Mouse (Mus musculus) thymus, postnatal 14 days (tissue): ENCODE measurements at regions not wholly inside any gene's neighbourhood (a gene's known extent, or its start where the extent isn't known, plus 50 kb on each side); places are given as distances from the start of the nearest gene placed in this dataset.
A peak's percentile ranks its signal among the peaks of the same experiment; 100 is the strongest.
"Not testable (repeated sequence)": the region's sequence is repeated elsewhere in the genome, so short reads cannot be mapped to it uniquely, and the experiment has no call there.

ENCODE experiments used
- DNase-seq: peaks from one replicate; pipeline ENCODE4 v3.0.0; 2021

- DNase-seq, result no peak
These were observed 59.1 kb downstream of the Zbtb18 start for GRCm38 (mm10) chr1:177501288-177501687.

- DNase-seq, result no peak
These were observed 61.8 kb downstream of the Zbtb18 start for GRCm38 (mm10) chr1:177503946-177504345.

GRCm38 (mm10) chr1:177504743-177505142 is 62.6 kb downstream of the Zbtb18 start:
- DNase-seq, result no peak

- not testable (repeated sequence) for DNase-seq
These were observed 65.2 kb downstream of the Zbtb18 start for GRCm38 (mm10) chr1:177507398-177507797.

- no peak for DNase-seq
These were observed 67.6 kb downstream of the Zbtb18 start for GRCm38 (mm10) chr1:177509786-177510185.

GRCm38 (mm10) chr1:177512116-177512515 is 70.0 kb downstream of the Zbtb18 start:
- no peak for DNase-seq

- no peak for DNase-seq
These were observed 75.9 kb downstream of the Zbtb18 start for GRCm38 (mm10) chr1:177517934-177518610.

GRCm38 (mm10) chr1:177518897-177519513 is 76.9 kb downstream of the Zbtb18 start:
- no peak for DNase-seq

GRCm38 (mm10) chr1:177521110-177521509 is 79.0 kb downstream of the Zbtb18 start:
- DNase-seq, result no peak

GRCm38 (mm10) chr1:177525141-177525540 is 83.0 kb downstream of the Zbtb18 start:
- no peak for DNase-seq

- DNase-seq, result peak; percentile 25
These were observed 89.6 kb downstream of the Zbtb18 start for GRCm38 (mm10) chr1:177531791-177532190.

GRCm38 (mm10) chr1:177532656-177533055 is 90.5 kb downstream of the Zbtb18 start:
- DNase-seq, result peak; percentile 60

- no peak for DNase-seq
These were observed 91.2 kb downstream of the Zbtb18 start for GRCm38 (mm10) chr1:177533332-177533731.

- DNase-seq, result no peak
These were observed 103.0 kb downstream of the Zbtb18 start for GRCm38 (mm10) chr1:177545031-177545735.

GRCm38 (mm10) chr1:177547716-177548115 is 105.6 kb downstream of the Zbtb18 start:
- DNase-seq, result no peak

GRCm38 (mm10) chr1:177555471-177556291 is 113.5 kb downstream of the Zbtb18 start:
- DNase-seq, result no peak

- DNase-seq, result no peak
These were observed 115.3 kb downstream of the Zbtb18 start for GRCm38 (mm10) chr1:177557432-177557831.

- DNase-seq, result no peak
These were observed 115.7 kb downstream of the Zbtb18 start for GRCm38 (mm10) chr1:177557856-177558255.

- DNase-seq, result no peak
These were observed 119.8 kb downstream of the Zbtb18 start for GRCm38 (mm10) chr1:177561716-177562588.

GRCm38 (mm10) chr1:177562589-177562912 is 120.4 kb downstream of the Zbtb18 start:
- DNase-seq, result no peak

- no peak for DNase-seq
These were observed 123.5 kb downstream of the Zbtb18 start for GRCm38 (mm10) chr1:177565678-177566077.
